Mouse (Mus musculus) hindbrain, embryonic 10.5 days (tissue): ENCODE measurements around the gene Apobec3. TPM values are rescaled to one million over a fixed set of nuclear protein-coding genes. Genes with fewer than 3 reads are reported as not detected.

ENCODE experiments used
- DNase-seq: peaks from one replicate; pipeline ENCODE4 v3.0.0-alpha.2; 2017; ENCODE audit warnings: low spot score
- H3K27ac ChIP-seq: fragments of 300-500 bp; sonication (generic); 2 replicates; pipeline ENCODE4 v1.5.1; 2016; ENCODE audit warnings: mild to moderate bottlenecking, moderate library complexity
- H3K27me3 ChIP-seq: fragments of 300-500 bp; sonication (generic); 2 replicates; pipeline ENCODE4 v1.6.1; 2016; ENCODE audit warnings: mild to moderate bottlenecking; ENCODE audit not compliant: poor library complexity, insufficient read depth, severe bottlenecking
- H3K36me3 ChIP-seq: fragments of 300-500 bp; sonication (generic); 2 replicates; pipeline ENCODE4 v1.6.1; 2016; ENCODE audit warnings: mild to moderate bottlenecking, moderate library complexity
- H3K4me1 ChIP-seq: fragments of 300-500 bp; sonication (generic); replicated peaks from 2 replicates; pipeline ENCODE4 v1.6.1; 2016; ENCODE audit warnings: mild to moderate bottlenecking
- H3K4me3 ChIP-seq: fragments of 300-500 bp; sonication (generic); 2 replicates; pipeline ENCODE4 v1.5.1; 2016; ENCODE audit warnings: mild to moderate bottlenecking, moderate library complexity
- H3K9me3 ChIP-seq: fragments of 300-500 bp; sonication (generic); 2 replicates; pipeline ENCODE4 v1.6.1; 2016; ENCODE audit warnings: mild to moderate bottlenecking, moderate library complexity
- WGBS: fragments of 180-500 bp; shearing (Covaris S2); methylation state at CpG from one replicate; pipeline ENCODE4 v1.1.7; 2016; 5-methylcytosine and 5-hydroxymethylcytosine counted together
- polyA plus RNA-seq: library from polyadenylated mRNA; unstranded; fragments of >200 nt; fragmentation: Nextera tagmentation; extraction: Ambion mirVana; gene quantifications from 2 replicates; pipeline ENCODE4 v1.2.1, GENCODE M21; 2016

Gene Apobec3
- 6.9 and 9.0 TPM in 2 replicates for polyA plus RNA-seq

- 2% methylated on average over 20 of the region's 20 CpGs for WGBS
- peak within 1 kb of the TSS; percentile 76 for H3K27ac ChIP-seq
- DNase-seq: peak; percentile 74
- peak within 1 kb of the TSS; percentile 52 for H3K4me3 ChIP-seq
- H3K36me3 ChIP-seq: no peaks in the 10 kb centered on the region
- no peaks in the 10 kb centered on the region for H3K9me3 ChIP-seq
- H3K27me3 ChIP-seq: peaks cover 33% of the 10 kb centered on the region
- peaks cover 16% of the 10 kb centered on the region for H3K4me1 ChIP-seq
Observed at GRCm38 (mm10) chr15:79891436-79892212, at the start of gene Apobec3. Gene Apobec3 (plus strand): TSS chr15:79891659.

DNA sequence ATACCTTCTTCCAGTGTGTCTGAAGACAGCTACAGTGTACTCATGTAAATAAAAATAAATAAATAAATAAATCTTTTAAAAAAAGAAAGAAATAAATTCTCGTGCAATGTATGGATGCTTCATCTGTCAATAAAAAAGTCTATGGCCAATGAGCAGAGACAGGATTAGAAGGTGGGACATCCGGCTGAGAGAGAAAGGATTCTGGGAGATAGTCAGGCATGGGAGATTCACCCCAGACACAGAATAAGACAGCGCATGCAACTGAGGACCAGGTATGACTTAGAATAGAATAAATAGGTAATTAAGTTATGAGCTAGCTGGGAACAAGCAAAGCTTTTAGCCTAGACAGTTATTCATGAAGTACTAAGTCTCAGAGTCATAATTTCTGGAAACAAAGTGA lies 48.5 kb upstream of the Apobec3 start:
- Histone ChIP-seq H3K9me3 (no peaks in the 10 kb centered on the region), H3K27ac (no peak overlapping the region)

GRCm38 (mm10) chr15:79845986-79846385 lies 45.5 kb upstream of the Apobec3 start:
- 64% methylated on average over 4 of the region's 4 CpGs for WGBS

More for the DNA sequence above, 48.5 kb upstream of the Apobec3 start:
- Histone ChIP-seq H3K4me3 (no peak overlapping the region), H3K36me3 (no peaks in the 10 kb centered on the region), H3K4me1 (peaks cover 13% of the 10 kb centered on the region), H3K27me3 (no peaks in the 10 kb centered on the region)
- WGBS: 86% methylated on average over 3 of the region's 3 CpGs
- DNase-seq: no peak

DNA sequence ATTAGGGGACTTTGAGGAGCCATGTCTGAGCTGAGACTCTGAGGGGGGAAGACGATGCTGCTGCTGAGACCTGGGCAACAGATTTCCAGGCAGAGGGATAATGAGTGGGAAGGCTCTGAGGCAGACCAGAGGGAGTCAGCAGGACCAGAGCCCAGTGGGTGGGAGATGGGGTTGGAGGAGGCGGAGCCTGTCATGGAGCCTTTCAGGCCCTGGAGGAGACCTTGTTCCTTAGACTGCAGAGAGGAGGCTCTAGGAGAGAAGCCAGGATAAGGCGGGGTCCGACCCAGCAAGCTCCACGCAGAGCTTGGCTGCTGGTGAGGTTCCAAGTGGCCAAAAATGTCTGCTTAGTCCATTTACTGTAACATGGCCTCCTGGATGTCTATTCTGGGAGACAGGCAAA lies 44.4 kb upstream of the Apobec3 start:
- Histone ChIP-seq H3K4me1 (peaks cover 15% of the 10 kb centered on the region), H3K27me3 (no peaks in the 10 kb centered on the region), H3K36me3 (no peaks in the 10 kb centered on the region), H3K9me3 (no peaks in the 10 kb centered on the region), H3K4me3 (no peak overlapping the region), H3K27ac (peak overlapping the region; percentile 43; the same call in 1 of the 2 replicates)
- DNase-seq: no peak
- WGBS: 19% methylated on average over 5 of the region's 5 CpGs

More at GRCm38 (mm10) chr15:79845986-79846385, 45.5 kb upstream of the Apobec3 start:
- Histone ChIP-seq H3K27me3 (no peaks in the 10 kb centered on the region), H3K4me3 (no peak overlapping the region), H3K4me1 (peaks cover 15% of the 10 kb centered on the region), H3K36me3 (no peaks in the 10 kb centered on the region), H3K27ac (no peak overlapping the region), H3K9me3 (no peaks in the 10 kb centered on the region)
- DNase-seq: no peak

DNA sequence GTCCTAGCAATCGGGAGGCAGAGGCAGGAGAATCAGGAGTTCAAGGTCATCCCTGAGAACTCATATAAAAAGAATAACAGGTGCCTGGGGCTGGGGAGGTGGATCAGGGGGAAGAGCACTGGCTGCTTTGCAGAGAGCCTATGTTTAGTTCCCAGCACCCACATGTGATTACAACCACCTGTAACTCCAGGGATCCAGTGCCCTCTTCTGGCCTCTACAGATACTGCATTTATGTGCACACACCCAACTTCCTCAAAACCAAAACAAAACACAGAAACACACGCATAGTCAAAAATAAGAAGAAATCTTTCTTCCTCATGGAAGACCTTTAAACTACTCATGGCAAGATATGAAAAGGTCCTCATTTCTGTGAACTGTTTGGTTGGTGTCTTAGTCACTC lies 41.3 kb upstream of the Apobec3 start:
- WGBS: 90% methylated on average over 2 of the region's 2 CpGs
- no peak for DNase-seq
- Histone ChIP-seq H3K36me3 (no peaks in the 10 kb centered on the region), H3K27me3 (no peaks in the 10 kb centered on the region), H3K9me3 (no peaks in the 10 kb centered on the region), H3K27ac (no peak overlapping the region), H3K4me3 (no peak overlapping the region), H3K4me1 (peaks cover 15% of the 10 kb centered on the region)

DNA sequence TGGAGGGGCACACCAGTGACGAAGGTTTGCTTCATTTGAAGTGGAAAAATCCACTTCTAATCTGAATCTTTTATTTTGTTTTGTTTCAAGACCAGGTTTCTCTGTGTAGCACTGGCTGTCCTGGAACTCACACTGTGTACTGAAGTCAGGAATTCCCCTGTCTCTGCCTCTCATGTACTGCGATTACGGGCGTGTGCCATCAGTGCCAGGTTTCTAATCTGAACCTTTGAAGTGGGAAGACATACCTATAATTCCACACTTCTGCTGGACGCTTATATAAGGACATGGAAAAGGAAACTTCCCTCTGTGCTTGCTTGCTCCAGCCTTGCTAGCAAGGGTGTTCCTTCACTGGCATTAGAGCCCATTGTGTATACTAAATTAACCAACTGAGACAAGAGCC lies 32.5 kb upstream of the Apobec3 start:
- no peaks in the 10 kb centered on the region for H3K4me1 ChIP-seq
- no peak overlapping the region for H3K4me3 ChIP-seq
- 91% methylated on average over 5 of the region's 5 CpGs for WGBS
- no peak for DNase-seq
- H3K27ac ChIP-seq: no peak overlapping the region
- no peaks in the 10 kb centered on the region for H3K36me3 ChIP-seq
- H3K9me3 ChIP-seq: no peaks in the 10 kb centered on the region
- no peaks in the 10 kb centered on the region for H3K27me3 ChIP-seq

GRCm38 (mm10) chr15:79859821-79860220 lies 31.6 kb upstream of the Apobec3 start:
- 91% methylated on average over 9 of the region's 9 CpGs for WGBS

GRCm38 (mm10) chr15:79867260-79868002 lies 24.0 kb upstream of the Apobec3 start:
- DNase-seq: no peak
- no peaks in the 10 kb centered on the region for H3K27me3 ChIP-seq
- H3K36me3 ChIP-seq: no peaks in the 10 kb centered on the region
- H3K9me3 ChIP-seq: no peaks in the 10 kb centered on the region
- H3K4me3 ChIP-seq: no peak overlapping the region
- 87% methylated on average over 3 of the region's 3 CpGs for WGBS
- no peak overlapping the region for H3K27ac ChIP-seq
- H3K4me1 ChIP-seq: no peaks in the 10 kb centered on the region

More at GRCm38 (mm10) chr15:79859821-79860220, 31.6 kb upstream of the Apobec3 start:
- Histone ChIP-seq H3K9me3 (no peaks in the 10 kb centered on the region), H3K4me1 (no peaks in the 10 kb centered on the region), H3K4me3 (no peak overlapping the region), H3K27ac (no peak overlapping the region), H3K27me3 (no peaks in the 10 kb centered on the region), H3K36me3 (no peaks in the 10 kb centered on the region)
- DNase-seq: no peak

GRCm38 (mm10) chr15:79873545-79873944 lies 17.9 kb upstream of the Apobec3 start:
- Histone ChIP-seq H3K4me1 (no peaks in the 10 kb centered on the region), H3K36me3 (no peaks in the 10 kb centered on the region), H3K27ac (no peak overlapping the region), H3K9me3 (no peaks in the 10 kb centered on the region), H3K4me3 (no peak overlapping the region), H3K27me3 (no peaks in the 10 kb centered on the region)
- WGBS: 91% methylated on average over 8 of the region's 8 CpGs
- DNase-seq: no peak

DNA sequence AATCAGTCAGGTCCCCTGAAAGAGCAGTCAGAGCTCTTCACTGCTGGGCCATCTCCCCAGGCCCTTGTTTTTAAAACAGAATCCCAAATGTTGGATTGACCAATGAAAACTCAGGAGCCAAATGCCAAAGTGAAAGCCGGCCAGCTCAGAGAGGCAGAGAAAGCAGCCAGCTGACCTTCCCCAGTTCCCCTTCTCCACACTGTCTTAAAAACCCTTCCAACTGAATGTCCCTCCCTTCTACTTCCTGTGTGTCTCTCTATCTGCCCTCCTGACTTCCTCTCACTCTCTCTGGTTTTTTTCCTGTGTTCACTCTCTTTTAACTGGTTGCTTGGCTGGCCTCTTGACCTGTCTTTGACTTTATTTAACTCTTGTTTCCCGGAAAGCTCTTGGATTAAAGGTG lies 17.5 kb upstream of the Apobec3 start:
- Histone ChIP-seq H3K36me3 (no peaks in the 10 kb centered on the region), H3K27me3 (no peaks in the 10 kb centered on the region), H3K4me3 (no peak overlapping the region), H3K27ac (no peak overlapping the region), H3K9me3 (no peaks in the 10 kb centered on the region), H3K4me1 (0 out of 2 replicates have a peak, but pooled peaks cover 2% of the 10 kb centered on the region)
- DNase-seq: no peak
- WGBS: 66% methylated on average over 2 of the region's 2 CpGs

- H3K9me3 ChIP-seq: no peaks in the 10 kb centered on the region
- H3K27me3 ChIP-seq: no peaks in the 10 kb centered on the region
- H3K4me3 ChIP-seq: no peak overlapping the region
- no peaks in the 10 kb centered on the region for H3K36me3 ChIP-seq
- 92% methylated on average over 18 of the region's 18 CpGs for WGBS
- no peak overlapping the region for H3K27ac ChIP-seq
- H3K4me1 ChIP-seq: 0 out of 2 replicates have a peak, but pooled peaks cover 7% of the 10 kb centered on the region
- no peak for DNase-seq
Observed at GRCm38 (mm10) chr15:79875261-79875995, 16.0 kb upstream of the Apobec3 start.

DNA sequence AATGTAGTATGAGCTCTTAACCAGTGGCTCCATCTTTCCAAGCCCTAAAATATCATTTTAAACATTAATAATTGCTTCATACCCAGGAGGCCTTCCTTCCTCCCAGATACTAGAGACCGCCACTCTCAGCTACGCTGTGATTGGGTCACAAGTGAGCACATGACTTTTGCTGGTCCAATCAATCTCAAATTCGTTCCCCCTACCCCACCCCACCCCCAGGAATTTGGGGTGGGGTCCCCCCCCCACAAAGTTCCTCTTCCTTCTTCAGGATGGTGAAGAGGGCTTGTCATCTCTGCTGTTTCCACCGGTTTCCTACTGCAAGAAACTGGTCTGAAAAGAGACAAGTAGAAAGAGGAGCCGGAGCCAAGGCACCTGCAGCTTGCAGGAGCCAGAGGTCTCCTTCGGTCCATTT lies 12.7 kb upstream of the Apobec3 start:
- WGBS: 72% methylated on average over 6 of the region's 6 CpGs
- H3K27ac ChIP-seq: no peak overlapping the region
- H3K27me3 ChIP-seq: peaks cover 5% of the 10 kb centered on the region; the same call in 1 of the 2 replicates
- H3K4me3 ChIP-seq: no peak overlapping the region
- no peaks in the 10 kb centered on the region for H3K9me3 ChIP-seq
- no peak for DNase-seq
- H3K4me1 ChIP-seq: peaks cover 18% of the 10 kb centered on the region
- no peaks in the 10 kb centered on the region for H3K36me3 ChIP-seq
